Mouse (Mus musculus) ES-CJ7 (cell line): ENCODE results near the gene Rrp9.

Experiments used
- DNase-seq: peaks from one replicate; pipeline ENCODE4 v3.0.0; 2011; ENCODE audit warnings: low read depth, low spot score

Rrp9 gene

DNA sequence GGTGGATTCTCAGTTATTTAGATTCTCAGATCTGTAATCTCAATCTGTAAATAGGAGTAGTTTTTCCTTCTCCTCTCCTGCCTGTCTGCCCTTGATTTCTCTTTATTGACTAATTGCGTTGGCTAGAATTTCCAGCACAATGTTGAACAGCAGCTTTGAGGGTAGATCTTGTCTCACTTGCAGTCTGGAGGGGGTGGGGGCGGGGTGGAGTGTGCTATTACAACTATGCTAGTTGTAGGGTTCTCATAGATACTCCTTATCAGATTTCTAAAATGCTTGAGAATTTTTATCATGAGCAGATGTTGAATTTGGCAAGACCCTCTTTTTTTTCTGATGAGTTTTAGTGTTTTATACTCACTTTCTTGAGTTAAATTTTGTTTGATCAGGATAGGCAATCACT lies 43.7 kb downstream of the Rrp9 start:
- no peak for DNase-seq

- DNase-seq, result no peak
Measured at GRCm38 (mm10) chr9:106519909-106520308, 44.1 kb downstream of the Rrp9 start.

GRCm38 (mm10) chr9:106531833-106532232 lies 56.1 kb downstream of the Rrp9 start:
- DNase-seq, result peak; percentile 79

GRCm38 (mm10) chr9:106534296-106534695 lies 58.5 kb downstream of the Rrp9 start:
- peak; percentile 58 for DNase-seq

DNA sequence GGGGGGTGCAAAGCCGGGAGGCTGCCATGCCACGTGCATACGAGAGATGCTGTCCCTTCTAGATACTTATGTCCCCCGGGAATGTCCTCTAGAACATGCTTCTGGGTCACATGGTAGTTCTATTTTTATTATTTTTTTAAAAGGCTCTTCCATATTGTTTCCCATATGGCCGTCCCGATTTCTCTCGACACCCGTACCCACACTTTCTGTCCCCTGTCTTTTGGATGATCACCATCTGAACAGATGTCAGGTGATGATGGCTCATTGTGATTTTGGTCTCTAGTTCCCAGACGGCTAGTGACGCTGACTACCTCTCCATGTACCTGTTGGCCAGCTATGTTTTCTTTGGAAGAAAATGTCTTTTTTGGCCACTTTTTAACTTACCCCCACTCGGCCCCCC lies 59.2 kb downstream of the Rrp9 start:
- no peak for DNase-seq
